Mouse (Mus musculus) G1E (cell line): ENCODE data around the gene Cnga3. TPM values are rescaled to one million over a fixed set of nuclear protein-coding genes. Genes with fewer than 3 reads are reported as not detected.

Source experiments
- ATAC-seq: 2 replicates; pipeline ENCODE4 v1.8.0; 2016; ENCODE audit warnings: mild to moderate bottlenecking; ENCODE audit not compliant: insufficient number of reproducible peaks, poor library complexity, low FRiP score, severe bottlenecking; ENCODE audit errors: extremely low read depth
- DNase-seq: peaks from one replicate; pipeline ENCODE4 v3.0.0; 2012; ENCODE audit warnings: low spot score
- H3K27me3 ChIP-seq: 2 replicates; pipeline ENCODE4 v1.6.1; 2012; ENCODE audit warnings: mild to moderate bottlenecking, low read length, inconsistent platforms; ENCODE audit not compliant: insufficient read depth
- H3K36me3 ChIP-seq: replicated peaks from 2 replicates; pipeline ENCODE3; 2012; ENCODE audit warnings: mild to moderate bottlenecking, inconsistent platforms
- H3K4me1 ChIP-seq: 2 replicates; pipeline ENCODE4 v1.6.1; 2012; ENCODE audit warnings: low read depth, low read length, inconsistent platforms, mixed read lengths; ENCODE audit not compliant: insufficient read depth
- H3K4me3 ChIP-seq: 2 replicates; pipeline ENCODE4 v1.5.1; 2012; ENCODE audit warnings: low read depth, mild to moderate bottlenecking, inconsistent platforms, low read length, moderate library complexity, mixed read lengths
- H3K9me3 ChIP-seq: replicated peaks from 2 replicates; pipeline ENCODE4 v1.6.1; 2012; ENCODE audit warnings: inconsistent platforms
- CTCF ChIP-seq: IDR thresholded peaks from 2 replicates; pipeline ENCODE4 v1.5.1; 2012; ENCODE audit warnings: low read depth, low read length, inconsistent platforms, mixed read lengths
- GATA1 ChIP-seq: IDR thresholded peaks from 2 replicates; pipeline ENCODE4 v1.6.1; 2012; ENCODE audit warnings: borderline replicate concordance, low read length, inconsistent platforms, mixed read lengths
- GATA2 ChIP-seq: IDR thresholded peaks from 2 replicates; pipeline ENCODE4 v1.6.1; 2012; ENCODE audit warnings: low read depth, low read length, inconsistent platforms, borderline replicate concordance
- POLR2AphosphoS5 ChIP-seq: IDR thresholded peaks from 2 replicates; pipeline ENCODE4 v1.6.1; 2012; ENCODE audit warnings: low read depth, low read length, inconsistent platforms; ENCODE audit not compliant: insufficient replicate concordance
- TAL1 ChIP-seq: conservative IDR thresholded peaks from 2 replicates; pipeline ENCODE4 v1.6.1; 2012; ENCODE audit warnings: low read depth, low read length, inconsistent platforms, mixed read lengths
- polyA plus RNA-seq: library from polyadenylated mRNA; stranded (reverse); fragments of >175 nt; gene quantifications from 2 replicates; pipeline ENCODE4 v1.2.3, GENCODE M21; 2012
- total RNA-seq, 2 experiments: library from RNA; stranded (forward) in 1 of 2; stranded (reverse) in 1 of 2; fragments of 200-1000 nt in 1 of 2; fragments of >200 nt in 1 of 2; fragmentation: Nextera tagmentation in 1 of 2; gene quantifications; 2 replicates each; pipeline ENCODE4 v1.2.3; 2014 to 2017

Gene Cnga3
- total and polyA plus RNA-seq, 3 experiments = 0.11 TPM; not detected in 2

GRCm38 (mm10) chr1:37248406-37248805 lies 34.2 kb downstream of the Cnga3 start:
- Histone ChIP-seq H3K36me3 (no peaks in the 10 kb centered on the region), H3K4me1 (no peaks in the 10 kb centered on the region), H3K9me3 (no peaks in the 10 kb centered on the region), H3K4me3 (no peak overlapping the region), H3K27me3 (peaks cover 8% of the 10 kb centered on the region; the same call in 1 of the 2 replicates)
- ATAC-seq (no peak), DNase-seq (no peak)
- TF ChIP-seq GATA2 (no peak), POLR2AphosphoS5 (no peak), GATA1 (no peak), CTCF (no peak), TAL1 (no peak)

GRCm38 (mm10) chr1:37250643-37251310 lies 36.5 kb downstream of the Cnga3 start:
- H3K4me3 ChIP-seq = no peak overlapping the region
- no peaks in the 10 kb centered on the region for H3K9me3 ChIP-seq
- peaks cover 6% of the 10 kb centered on the region; the same call in 1 of the 2 replicates for H3K27me3 ChIP-seq
- no peaks in the 10 kb centered on the region for H3K4me1 ChIP-seq
- ATAC-seq (no peak), DNase-seq (peak; percentile 51)
- no peaks in the 10 kb centered on the region for H3K36me3 ChIP-seq
- TF ChIP-seq CTCF = peak; percentile 20; the same call in 1 of the 2 replicates
- TF ChIP-seq TAL1 = no peak

GRCm38 (mm10) chr1:37258443-37258842 lies 44.2 kb downstream of the Cnga3 start:
- H3K27me3 ChIP-seq = peaks cover 5% of the 10 kb centered on the region
- H3K4me3 ChIP-seq = no peak overlapping the region
- DNase-seq (no peak), ATAC-seq (no peak)
- no peak for TF ChIP-seq TAL1
- TF ChIP-seq POLR2AphosphoS5 = no peak
- TF ChIP-seq GATA1 = no peak
- no peak for TF ChIP-seq GATA2
- TF ChIP-seq CTCF = no peak
- no peaks in the 10 kb centered on the region for H3K36me3 ChIP-seq
- no peaks in the 10 kb centered on the region for H3K9me3 ChIP-seq
- no peaks in the 10 kb centered on the region; the same call in 1 of the 2 replicates for H3K4me1 ChIP-seq

GRCm38 (mm10) chr1:37272464-37272863 lies 58.2 kb downstream of the Cnga3 start:
- peaks cover 7% of the 10 kb centered on the region; the same call in 1 of the 2 replicates for H3K4me1 ChIP-seq
- ATAC-seq (no peak), DNase-seq (peak; percentile 43)
- TF ChIP-seq TAL1 (no peak), POLR2AphosphoS5 (no peak), CTCF (peak; percentile 97)
- H3K27me3 ChIP-seq = no peaks in the 10 kb centered on the region; the same call in 1 of the 2 replicates
- H3K9me3 ChIP-seq = no peaks in the 10 kb centered on the region
- no peak overlapping the region for H3K4me3 ChIP-seq
- H3K36me3 ChIP-seq = no peaks in the 10 kb centered on the region

GRCm38 (mm10) chr1:37286556-37286955 lies 72.3 kb downstream of the Cnga3 start:
- Histone ChIP-seq H3K27me3 (no peaks in the 10 kb centered on the region), H3K9me3 (peaks cover 7% of the 10 kb centered on the region), H3K36me3 (no peaks in the 10 kb centered on the region), H3K4me3 (no peak overlapping the region), H3K4me1 (no peaks in the 10 kb centered on the region)
- ATAC-seq = no peak
- TF ChIP-seq GATA2 (no peak), CTCF (no peak), TAL1 (no peak), POLR2AphosphoS5 (no peak), GATA1 (no peak)
- DNase-seq = no peak

- DNase-seq (no peak), ATAC-seq (no peak)
- Histone ChIP-seq H3K4me1 (no peaks in the 10 kb centered on the region), H3K36me3 (no peaks in the 10 kb centered on the region), H3K9me3 (peaks cover 7% of the 10 kb centered on the region), H3K4me3 (no peak overlapping the region), H3K27me3 (no peaks in the 10 kb centered on the region)
- no peak for TF ChIP-seq POLR2AphosphoS5
- TF ChIP-seq CTCF = no peak
- TF ChIP-seq GATA2 = no peak
- no peak for TF ChIP-seq GATA1
- TF ChIP-seq TAL1 = no peak
Measured at GRCm38 (mm10) chr1:37287748-37288147, 73.5 kb downstream of the Cnga3 start.
